Mouse (Mus musculus) megakaryocyte progenitor cell, adult 5-6 weeks (primary cell): Measurements from ENCODE around the gene Myo1b. TPM values are rescaled to one million over a fixed set of nuclear protein-coding genes. Genes with fewer than 3 reads are reported as not detected.
A peak's percentile ranks its signal among the peaks of the same experiment; 100 is the strongest.

Experiments
- ATAC-seq: replicated peaks from 2 replicates; pipeline ENCODE4 v1.8.0; 2016; ENCODE audit warnings: mild to moderate bottlenecking, moderate TSS enrichment, inconsistent platforms; ENCODE audit not compliant: poor library complexity
- total RNA-seq, 2 experiments: library from RNA; stranded (forward) in 1 of 2; stranded (reverse) in 1 of 2; fragments of 157-497, 149-512 nt in 1 of 2; fragments of 200-1000 nt in 1 of 2; gene quantifications; 2 replicates each; pipeline versions ENCODE4 v1.2.3 to v1.2.4; 2015 to 2017

The Myo1b gene
- total RNA-seq, 2 experiments from 2014 or later, result 3.3 to 5.8 TPM

DNA sequence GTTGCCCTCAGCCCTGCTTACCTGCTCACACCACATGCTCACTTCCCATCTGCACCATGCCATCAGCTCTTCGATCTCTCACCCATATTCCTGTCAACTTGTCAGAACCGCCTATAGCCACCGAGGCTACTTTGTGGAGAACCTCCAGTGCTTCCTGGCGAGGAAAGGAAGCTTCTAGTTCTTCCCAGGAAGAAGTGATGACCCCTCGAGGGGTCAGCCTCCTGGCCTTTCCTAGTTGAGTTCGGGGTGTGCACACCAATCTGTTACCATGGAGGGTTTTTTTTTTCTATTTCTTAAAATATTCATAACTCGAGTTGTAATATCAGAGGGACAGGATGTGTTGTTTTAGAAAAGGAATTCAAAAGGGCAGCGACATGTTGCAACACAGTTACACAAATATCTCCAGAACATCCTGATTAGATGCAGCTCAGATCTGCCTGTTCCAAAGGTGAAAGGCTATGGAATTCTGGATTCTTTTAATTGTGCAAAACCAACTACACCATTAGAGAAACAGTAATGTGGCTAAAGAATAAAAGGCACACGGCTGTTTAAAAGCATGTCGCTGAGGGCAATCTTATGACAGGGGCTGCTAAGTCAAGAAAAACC, 175.1 kb downstream of the Myo1b start:
- no peak for ATAC-seq

DNA sequence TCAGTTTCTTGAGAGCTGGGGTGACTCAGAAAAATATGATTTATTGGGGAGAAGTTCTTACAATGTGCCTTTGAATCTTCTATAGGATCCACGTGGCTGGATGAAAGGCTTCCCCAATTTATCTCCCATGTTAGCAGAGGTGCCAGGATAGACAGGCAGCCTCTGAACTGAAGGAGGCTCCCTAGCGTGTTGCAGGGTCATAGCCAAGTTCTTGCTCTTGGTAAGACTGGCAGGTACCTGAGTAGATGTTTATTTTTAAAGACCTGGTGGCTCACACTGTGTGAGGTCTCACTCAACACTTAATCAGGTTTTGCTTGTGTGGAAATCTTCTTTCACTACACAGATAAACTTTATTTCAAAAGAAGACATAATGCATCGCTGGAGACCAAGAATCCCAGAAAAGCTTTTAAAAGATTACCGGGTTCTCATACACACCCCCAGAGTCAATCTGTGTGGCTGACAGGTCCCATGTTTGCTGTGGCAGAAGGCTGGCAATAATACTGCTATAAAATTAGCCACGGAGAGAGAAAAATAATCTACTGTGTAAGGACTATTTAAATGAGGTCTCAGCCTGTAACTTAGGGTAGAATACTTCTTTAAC, 176.5 kb downstream of the Myo1b start:
- ATAC-seq, result no peak

DNA sequence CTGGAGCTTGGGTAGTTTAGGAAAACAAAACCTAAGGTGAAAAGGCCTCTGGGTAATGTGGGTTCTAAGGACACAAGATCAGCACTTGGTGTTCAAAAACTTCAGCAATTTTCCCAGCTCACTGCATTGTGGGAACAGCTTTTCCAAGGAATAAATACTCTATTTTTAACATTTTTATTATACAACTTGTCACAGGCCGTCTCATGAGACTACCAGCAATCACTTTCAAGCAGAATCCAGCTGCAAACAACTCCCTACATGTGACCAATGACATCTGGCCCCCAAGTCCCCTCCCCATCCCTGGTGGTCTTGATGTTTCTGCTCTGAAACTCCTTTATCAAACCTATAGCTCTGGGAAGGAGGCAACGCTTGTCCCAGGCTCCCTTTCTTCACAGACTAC, 179.0 kb downstream of the Myo1b start:
- ATAC-seq, result no peak

DNA sequence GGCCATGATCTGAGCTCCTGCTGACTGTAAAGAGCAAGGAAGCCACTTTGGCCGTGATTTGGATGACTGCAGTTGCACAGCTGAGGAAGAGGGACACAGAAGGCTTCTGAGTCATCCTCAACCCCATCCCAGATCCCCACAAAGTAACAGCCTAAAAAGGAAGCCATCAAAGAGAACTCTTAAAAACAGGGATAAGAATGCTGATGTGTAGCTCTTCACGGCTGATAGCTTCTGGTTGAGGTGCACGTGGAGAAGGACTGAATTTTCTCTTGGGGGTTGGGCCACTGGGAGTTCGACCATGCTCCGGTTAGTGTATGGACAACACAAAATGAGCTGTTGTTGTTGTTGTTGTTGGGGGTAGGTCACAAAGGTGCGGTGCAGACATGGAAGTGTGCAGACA, 181.2 kb downstream of the Myo1b start:
- no peak for ATAC-seq

DNA sequence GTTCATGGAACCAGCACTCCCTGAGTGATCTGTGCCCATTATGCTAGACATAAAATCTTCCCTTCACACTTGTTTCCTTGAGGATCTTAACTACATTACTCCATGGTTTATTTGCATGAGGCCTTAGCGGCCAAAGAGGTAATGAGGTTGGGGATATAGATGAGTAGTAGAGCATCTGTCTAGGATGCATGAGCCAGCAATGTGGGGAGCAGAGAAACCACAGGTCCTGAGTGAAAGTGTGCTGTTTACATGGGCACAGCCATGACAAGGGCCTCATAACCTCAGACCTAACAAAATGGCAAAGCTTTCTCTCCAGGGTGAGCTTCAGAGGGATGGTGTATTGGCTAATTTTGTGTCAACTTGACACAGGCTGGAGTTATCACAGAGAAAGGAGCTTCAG, 186.5 kb downstream of the Myo1b start:
- ATAC-seq, result no peak

DNA sequence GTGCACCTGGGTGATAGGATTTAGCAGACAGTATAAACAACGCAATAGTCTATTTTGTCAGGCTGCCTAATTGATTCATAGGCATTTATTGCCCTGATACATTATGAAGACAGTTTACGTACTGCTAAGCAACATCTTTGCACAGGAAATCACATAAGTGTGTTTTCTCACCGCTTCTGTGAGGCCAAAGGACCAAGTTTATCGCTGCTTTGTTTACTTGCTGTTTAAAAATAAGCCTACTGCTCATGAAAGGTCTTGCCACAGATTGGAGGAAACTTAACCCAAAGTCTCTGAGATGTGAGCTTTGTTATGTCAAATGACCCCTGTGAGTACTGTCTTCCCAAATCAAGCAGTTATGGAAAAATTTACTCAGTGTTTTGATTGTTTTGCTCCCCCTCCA, 187.1 kb downstream of the Myo1b start:
- ATAC-seq, result no peak

DNA sequence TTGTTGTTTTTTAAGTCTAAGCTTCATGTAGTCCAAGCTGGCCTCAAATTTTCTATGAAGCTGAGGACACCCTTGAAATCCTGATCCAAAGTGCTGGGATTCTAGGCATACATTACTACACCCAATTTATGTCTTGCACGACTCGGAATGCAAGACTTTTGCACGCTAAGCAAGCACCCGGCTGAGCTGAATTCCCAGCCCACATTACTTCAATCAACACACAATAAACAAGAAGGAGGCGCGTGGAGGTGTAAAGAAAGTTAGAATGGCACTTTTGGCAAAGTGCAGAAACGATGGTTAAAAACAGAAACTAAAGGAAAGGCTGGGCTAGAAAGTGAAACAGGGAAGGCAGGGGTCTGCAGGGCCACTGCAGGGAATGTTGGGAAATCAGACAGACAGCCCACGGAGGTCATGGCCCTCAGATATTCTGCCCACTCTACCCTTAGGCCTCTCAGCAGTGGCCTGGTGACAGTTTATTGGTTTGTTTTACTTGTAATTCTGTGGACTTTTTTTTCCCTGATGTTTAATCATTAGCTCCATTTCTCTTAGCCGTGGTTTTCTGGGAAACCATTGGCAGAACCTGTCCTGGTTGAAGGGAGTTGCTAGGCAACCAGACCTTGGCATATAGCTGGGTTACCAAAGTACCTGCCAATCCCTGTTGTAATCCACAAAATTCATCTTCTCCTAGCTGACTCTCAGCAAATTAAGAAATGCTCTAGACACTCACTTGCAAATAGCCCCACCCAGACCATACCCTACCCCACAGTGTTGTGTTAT, 195.8 kb downstream of the Myo1b start:
- 0 out of 2 replicates have a peak, but pooled peaks have one; percentile 29 for ATAC-seq

DNA sequence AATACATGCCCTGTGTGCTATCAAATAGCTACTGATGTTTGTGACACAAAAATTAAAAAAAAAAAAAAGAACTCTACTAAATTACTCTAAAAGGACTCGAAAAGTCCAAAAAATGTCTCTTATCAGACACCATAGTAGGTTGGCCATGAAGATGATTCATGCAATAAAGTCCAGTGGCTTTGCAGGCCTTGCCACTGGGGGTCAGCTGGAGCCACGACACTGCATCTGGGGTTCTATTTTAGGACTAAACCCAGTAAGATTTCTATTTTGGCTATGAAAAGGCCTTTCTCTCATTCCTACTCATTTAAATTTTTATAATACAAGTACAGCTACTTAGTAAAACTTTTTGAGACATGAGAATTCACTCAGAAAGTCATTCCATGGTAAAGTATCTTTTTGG, 205.0 kb downstream of the Myo1b start:
- no peak for ATAC-seq

DNA sequence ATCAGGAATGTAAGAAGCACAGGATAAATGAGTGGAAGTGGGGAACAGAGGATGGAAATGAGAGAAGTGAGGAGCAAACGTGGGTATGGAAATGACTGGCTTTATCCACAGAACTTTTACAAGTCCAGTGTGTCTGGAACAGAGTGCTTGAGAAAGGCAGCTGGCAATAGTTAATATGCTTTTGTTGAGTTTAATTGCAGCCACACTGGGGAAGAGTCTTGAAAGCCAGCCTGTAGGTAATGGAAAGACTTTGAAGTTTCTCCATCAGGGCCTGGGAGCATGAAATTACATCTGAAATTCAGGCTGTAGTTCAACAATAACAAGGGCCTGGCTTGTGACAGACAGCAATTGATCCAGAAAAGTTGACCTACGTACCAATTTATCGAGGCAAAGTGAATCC, 209.8 kb downstream of the Myo1b start:
- ATAC-seq, result no peak

DNA sequence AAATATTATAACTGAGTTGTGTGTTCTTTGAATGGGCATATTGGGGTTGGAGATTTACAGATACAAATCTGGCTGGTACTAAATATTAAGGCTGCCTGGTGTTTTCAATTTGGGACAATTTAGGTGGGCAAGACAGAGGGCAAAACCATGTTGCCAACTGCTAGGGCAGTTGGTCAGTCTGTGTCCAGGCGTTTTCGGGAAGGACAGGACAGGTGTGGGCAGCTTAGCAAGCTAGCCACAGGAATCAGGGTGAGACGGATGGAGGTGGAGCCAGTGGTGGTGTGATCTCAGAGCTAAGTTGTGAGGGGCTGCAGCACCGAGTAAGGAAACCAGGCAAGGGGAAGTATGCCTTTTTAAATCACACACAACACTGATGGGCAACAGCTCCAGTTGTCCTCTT, 211.3 kb downstream of the Myo1b start:
- ATAC-seq, result no peak

Other genes starting within 250 kb of the Myo1b start
- 36.2 and 42.3 TPM in 2 replicates for gene Stat4, start 71.1 kb upstream of the Myo1b start, total RNA-seq (2015)
- 22.0 and 25.5 TPM in 2 replicates for gene Stat4, start 71.1 kb upstream of the Myo1b start, total RNA-seq (2017)
- 55.9 and 59.4 TPM in 2 replicates for gene Stat1, start 203.4 kb upstream of the Myo1b start, total RNA-seq (2015)
- 46.5 and 56.9 TPM in 2 replicates for gene Stat1, start 203.4 kb upstream of the Myo1b start, total RNA-seq (2017)